Mouse (Mus musculus): Measurements from ENCODE around the gene Hif1an. TPM values are rescaled to one million over a fixed set of nuclear protein-coding genes. Genes with fewer than 3 reads are reported as not detected.

Hif1an gene
- polyA plus RNA-seq (2014; fragmentation: Illumina TruSeq; extraction: RNeasy Lipid Tissue Mini Kit (QIAGEN cat#74804)): 14.4 TPM

DNA sequence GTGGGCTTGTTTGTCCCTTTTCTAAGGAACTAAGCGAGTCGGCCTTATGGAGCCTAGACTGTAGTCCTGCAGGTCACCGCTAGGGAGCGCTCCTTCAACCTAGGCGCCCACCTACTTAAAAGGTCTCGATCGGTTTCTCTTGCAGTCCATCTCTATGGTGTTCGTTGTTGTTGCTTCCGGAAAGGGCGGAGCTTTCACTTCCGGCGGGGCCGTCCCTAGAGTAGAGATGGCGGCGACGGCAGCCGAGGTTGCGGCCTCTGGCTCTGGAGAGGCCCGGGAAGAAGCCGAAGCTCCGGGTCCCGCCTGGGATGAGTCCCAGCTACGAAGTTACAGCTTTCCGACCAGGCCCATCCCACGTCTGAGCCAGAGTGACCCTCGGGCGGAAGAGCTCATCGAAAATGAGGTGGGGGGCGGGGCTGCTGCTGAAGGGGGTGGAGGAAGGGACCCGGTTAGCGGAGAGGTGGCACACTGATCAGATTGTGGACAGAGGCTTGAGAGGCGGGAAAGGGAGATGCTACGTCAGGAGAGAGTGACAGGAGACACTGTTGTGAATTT, at the start of gene Hif1an:
Gene Hif1an, plus strand, starts transcription at position 199 of the 555 bp plus-strand sequence.

DNA sequence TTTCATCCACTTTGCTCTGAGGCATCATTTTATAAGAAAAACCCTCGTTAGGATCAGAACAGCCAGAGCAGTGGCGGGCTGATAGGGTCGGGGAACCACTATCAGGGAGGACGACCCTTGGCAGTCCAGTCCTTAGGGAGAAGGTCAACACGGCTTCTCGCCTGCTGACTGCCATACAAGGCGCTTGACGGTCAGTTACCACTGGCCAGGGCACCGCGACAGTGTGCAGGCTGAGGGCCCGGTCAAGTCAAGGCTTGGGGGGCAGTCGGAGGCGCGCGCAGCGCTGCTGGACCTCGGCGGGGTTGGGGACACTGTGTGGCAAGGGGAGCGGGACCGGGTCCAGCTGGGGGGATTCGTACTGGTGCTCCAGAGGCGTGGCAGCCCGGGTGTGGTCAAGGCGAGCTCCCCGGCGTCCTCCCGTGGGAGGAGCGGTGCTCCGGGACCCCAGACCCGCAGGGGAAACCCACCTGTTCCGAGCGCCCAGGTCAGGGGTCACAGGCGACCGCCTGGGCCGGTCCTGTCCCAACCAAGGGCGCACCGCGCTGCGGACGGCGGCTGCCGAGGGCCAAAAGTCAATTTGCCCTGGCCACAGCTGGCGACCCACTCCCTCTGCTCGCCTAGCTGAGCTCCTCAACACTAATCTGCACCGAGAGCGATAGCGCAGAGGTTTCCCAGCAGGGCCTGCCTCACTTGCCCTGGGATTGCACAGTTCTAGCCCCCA, 17.2 kb upstream of the Hif1an start, which contains the start of gene Sec31b:
Gene Sec31b, minus strand, starts transcription at position 544 of the 721 bp plus-strand sequence.

DNA sequence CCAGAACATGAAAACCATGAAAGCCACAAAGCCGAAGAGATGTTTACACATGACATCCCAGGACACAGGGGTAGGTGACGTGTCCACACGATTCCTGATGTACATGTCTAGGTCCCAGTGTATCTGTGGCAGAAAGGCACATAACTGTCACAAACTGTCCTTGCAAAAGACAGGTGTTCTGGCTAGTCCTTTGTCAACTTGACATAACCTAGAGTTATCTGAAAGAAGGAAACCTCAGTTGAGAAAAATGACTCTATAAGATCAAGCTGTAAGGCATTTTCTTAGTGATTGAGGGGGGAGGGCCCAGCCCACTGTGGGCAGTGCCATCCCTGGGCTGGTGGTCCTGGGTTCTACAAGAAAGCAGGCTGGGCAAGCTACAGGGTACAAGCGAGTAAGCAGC, 9.9 kb upstream of the Hif1an start, which contains the start of gene Gm20538:
Gene Gm20538, minus strand, starts transcription at position 101 of the 400 bp plus-strand sequence.

DNA sequence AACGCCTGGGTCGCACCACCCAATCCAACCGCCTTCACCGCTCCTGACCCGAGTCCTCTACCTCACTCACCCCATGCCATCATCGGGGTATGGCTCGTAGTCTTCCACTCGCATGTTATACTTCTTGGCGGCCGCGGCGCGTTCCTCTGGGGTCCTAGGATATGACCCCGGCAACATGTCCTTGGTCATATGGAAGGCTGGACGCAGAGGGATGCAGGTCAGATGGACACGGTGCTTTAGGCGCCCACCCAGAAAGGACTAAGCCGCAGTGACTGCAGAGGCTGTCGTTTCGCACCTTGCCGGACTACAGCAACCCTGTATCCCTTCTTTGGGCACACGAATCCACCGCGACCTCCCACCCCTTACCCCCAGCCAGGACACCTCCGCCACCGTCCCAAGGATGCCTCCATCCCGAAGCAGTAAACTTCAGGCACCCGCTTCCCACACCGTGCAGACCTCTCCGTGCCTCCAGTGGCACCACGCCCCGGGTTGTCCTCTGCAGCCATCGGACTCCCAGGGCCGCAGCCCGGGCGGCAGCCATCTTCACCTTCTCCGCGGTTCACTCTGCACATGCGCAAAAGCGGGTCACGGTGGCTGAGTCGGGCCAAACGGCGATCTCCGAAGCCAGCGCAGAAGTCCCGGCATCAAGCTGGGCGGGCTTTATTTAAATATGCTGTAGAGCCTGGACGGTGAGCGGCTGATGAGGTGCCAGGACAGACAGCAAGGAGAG, 7.6 kb upstream of the Hif1an start, which contains the start of gene Ndufb8:
Gene Ndufb8, minus strand, starts transcription at position 580 of the 730 bp plus-strand sequence.

Other genes starting within 250 kb of the Hif1an start
- gene Scd4, start 229.8 kb upstream of the Hif1an start, polyA plus RNA-seq (2014; fragmentation: Illumina TruSeq; extraction: RNeasy Lipid Tissue Mini Kit (QIAGEN cat#74804)): 0.48 TPM
- gene Scd1, start 155.0 kb upstream of the Hif1an start, polyA plus RNA-seq (2014; fragmentation: Illumina TruSeq; extraction: RNeasy Lipid Tissue Mini Kit (QIAGEN cat#74804)): 107 TPM
- gene Wnt8b, start 69.4 kb upstream of the Hif1an start, polyA plus RNA-seq (2014; fragmentation: Illumina TruSeq; extraction: RNeasy Lipid Tissue Mini Kit (QIAGEN cat#74804)): not detected
- gene Sec31b, start 17.0 kb upstream of the Hif1an start, polyA plus RNA-seq (2014; fragmentation: Illumina TruSeq; extraction: RNeasy Lipid Tissue Mini Kit (QIAGEN cat#74804)): 0.14 TPM
- gene Gm20538, start 10.0 kb upstream of the Hif1an start, polyA plus RNA-seq (2014; fragmentation: Illumina TruSeq; extraction: RNeasy Lipid Tissue Mini Kit (QIAGEN cat#74804)): not detected
- gene Ndufb8, start 7.4 kb upstream of the Hif1an start, polyA plus RNA-seq (2014; fragmentation: Illumina TruSeq; extraction: RNeasy Lipid Tissue Mini Kit (QIAGEN cat#74804)): 33.0 TPM
- gene Pax2, start 193.2 kb downstream of the Hif1an start, polyA plus RNA-seq (2014; fragmentation: Illumina TruSeq; extraction: RNeasy Lipid Tissue Mini Kit (QIAGEN cat#74804)): not detected